Mouse (Mus musculus) kidney, embryonic 16.5 days (tissue): Measurements from ENCODE around the gene Avpi1. TPM values are rescaled to one million over a fixed set of nuclear protein-coding genes. Genes with fewer than 3 reads are reported as not detected.
"Not testable (repeated sequence)": the region's sequence is repeated elsewhere in the genome, so short reads cannot be mapped to it uniquely, and the experiment has no call there.

Source experiments
- ATAC-seq: fragments of 200-750 bp; cut with Nextera tagmentation; 2 replicates; pipeline ENCODE4 v1.8.0; 2017; ENCODE audit warnings: moderate TSS enrichment; ENCODE audit not compliant: low FRiP score, low TSS enrichment
- H3K27ac ChIP-seq: fragments of 300-500 bp; sonication (generic); 2 replicates; pipeline ENCODE4 v1.5.1; 2014; ENCODE audit warnings: low read length
- H3K27me3 ChIP-seq: fragments of 300-500 bp; sonication (generic); 2 replicates; pipeline ENCODE4 v1.6.1; 2014; ENCODE audit warnings: low read length, control low read depth, mixed read lengths; ENCODE audit not compliant: insufficient read depth
- H3K36me3 ChIP-seq: fragments of 300-500 bp; sonication (generic); 2 replicates; pipeline ENCODE4 v1.6.1; 2014; ENCODE audit warnings: low read length, control low read depth, mixed read lengths; ENCODE audit not compliant: insufficient read depth
- H3K4me1 ChIP-seq: fragments of 300-500 bp; sonication (generic); 2 replicates; pipeline ENCODE4 v1.6.1; 2014; ENCODE audit warnings: low read length, control low read depth, mixed read lengths; ENCODE audit not compliant: insufficient read depth
- H3K4me2 ChIP-seq: fragments of 300-500 bp; sonication (generic); replicated peaks from 2 replicates; pipeline ENCODE4 v1.6.1; 2014; ENCODE audit warnings: low read depth, low read length
- H3K4me3 ChIP-seq: fragments of 300-500 bp; sonication (generic); 2 replicates; pipeline ENCODE4 v1.5.1; 2014; ENCODE audit warnings: mild to moderate bottlenecking, low read length
- H3K9ac ChIP-seq: fragments of 300-500 bp; sonication (generic); replicated peaks from 2 replicates; pipeline ENCODE4 v1.6.1; 2014; ENCODE audit warnings: low read length
- H3K9me3 ChIP-seq: fragments of 300-500 bp; sonication (generic); 2 replicates; pipeline ENCODE4 v1.6.1; 2016; ENCODE audit warnings: low read length, control low read depth
- WGBS: fragments of 180-500 bp; shearing (Covaris S2); extraction: QIAGEN DNeasy Blood & Tissue Kit; methylation state at CpG from one replicate; pipeline ENCODE4 v1.1.7; 2014; 5-methylcytosine and 5-hydroxymethylcytosine counted together
- polyA plus RNA-seq: library from polyadenylated mRNA; unstranded; fragments of >200 nt; fragmentation: Nextera tagmentation; extraction: Ambion mirVana; gene quantifications from 2 replicates; pipeline ENCODE4 v1.2.1, GENCODE M21; 2015

Gene Avpi1
- polyA plus RNA-seq, 1 experiment from 2014 or later, result 30.7 TPM

GRCm38 (mm10) chr19:42089103-42089747 lies 39.6 kb downstream of the Avpi1 start:
- H3K27me3 ChIP-seq, result no peaks in the 10 kb centered on the region
- no peaks in the 10 kb centered on the region for H3K9me3 ChIP-seq
- H3K36me3 ChIP-seq, result 0 out of 2 replicates have a peak, but pooled peaks cover 1% of the 10 kb centered on the region
- peak overlapping the region; percentile 84 for H3K4me3 ChIP-seq
- ATAC-seq, result no peak
- peak overlapping the region; percentile 49 for H3K4me2 ChIP-seq
- peak overlapping the region; percentile 64 for H3K27ac ChIP-seq
- 17% methylated on average over 14 of the region's 14 CpGs for WGBS
- H3K4me1 ChIP-seq, result peaks cover 33% of the 10 kb centered on the region
- H3K9ac ChIP-seq, result peak overlapping the region; percentile 28; the same call in 1 of the 2 replicates

- Histone ChIP-seq H3K9ac (peak within 1 kb of the TSS; percentile 75), H3K36me3 (no peaks in the 10 kb centered on the region), H3K4me2 (peak within 1 kb of the TSS; percentile 79), H3K9me3 (no peaks in the 10 kb centered on the region), H3K4me3 (peak within 1 kb of the TSS; percentile 67), H3K27ac (peak within 1 kb of the TSS; percentile 43; the same call in 1 of the 2 replicates), H3K27me3 (no peaks in the 10 kb centered on the region), H3K4me1 (peaks cover 17% of the 10 kb centered on the region)
- under 1% methylated on average over 21 of the region's 21 CpGs for WGBS
- peak; percentile 76 for ATAC-seq
These were observed 42.7 kb downstream of the Avpi1 start, which contains the start of gene Morn4 for GRCm38 (mm10) chr19:42086166-42086565. TSS of gene Morn4 (minus strand) at chr19:42086357.

GRCm38 (mm10) chr19:42085690-42086089 lies 43.2 kb downstream of the Avpi1 start:
- 11% methylated on average over 10 of the region's 10 CpGs for WGBS
- no peak for ATAC-seq

GRCm38 (mm10) chr19:42081613-42082012 lies 47.2 kb downstream of the Avpi1 start:
- not testable (repeated sequence) for H3K36me3 ChIP-seq, H3K9me3 ChIP-seq, H3K27ac ChIP-seq, H3K4me3 ChIP-seq, H3K4me2 ChIP-seq, H3K9ac ChIP-seq, ATAC-seq, H3K27me3 ChIP-seq
- 88% methylated on average over 5 of the region's 5 CpGs for WGBS
- H3K4me1 ChIP-seq, result peaks cover 15% of the 10 kb centered on the region

More at GRCm38 (mm10) chr19:42085690-42086089, 43.2 kb downstream of the Avpi1 start:
- H3K4me3 ChIP-seq, result peak overlapping the region; percentile 67
- H3K27me3 ChIP-seq, result no peaks in the 10 kb centered on the region
- H3K9me3 ChIP-seq, result no peaks in the 10 kb centered on the region
- H3K4me1 ChIP-seq, result peaks cover 15% of the 10 kb centered on the region
- H3K9ac ChIP-seq, result peak overlapping the region; percentile 75
- no peaks in the 10 kb centered on the region for H3K36me3 ChIP-seq
- no peak overlapping the region for H3K27ac ChIP-seq
- H3K4me2 ChIP-seq, result peak overlapping the region; percentile 79

GRCm38 (mm10) chr19:42080469-42080868 lies 48.4 kb downstream of the Avpi1 start:
- ATAC-seq, result no peak
- Histone ChIP-seq H3K4me1 (peaks cover 8% of the 10 kb centered on the region), H3K9me3 (no peaks in the 10 kb centered on the region), H3K36me3 (peaks cover 5% of the 10 kb centered on the region; the same call in 1 of the 2 replicates), H3K9ac (no peak overlapping the region), H3K4me3 (no peak overlapping the region), H3K27ac (no peak overlapping the region), H3K4me2 (no peak overlapping the region), H3K27me3 (no peaks in the 10 kb centered on the region)
- WGBS, result 47% methylated on average over 11 of the region's 11 CpGs

- H3K36me3 ChIP-seq, result peaks cover 6% of the 10 kb centered on the region; the same call in 1 of the 2 replicates
- no peak overlapping the region for H3K4me2 ChIP-seq
- H3K9me3 ChIP-seq, result no peaks in the 10 kb centered on the region
- H3K27me3 ChIP-seq, result no peaks in the 10 kb centered on the region
- H3K27ac ChIP-seq, result no peak overlapping the region
- 58% methylated on average over 5 of the region's 5 CpGs for WGBS
- no peak overlapping the region for H3K9ac ChIP-seq
- H3K4me3 ChIP-seq, result no peak overlapping the region
- ATAC-seq, result no peak
- peaks cover 7% of the 10 kb centered on the region; the same call in 1 of the 2 replicates for H3K4me1 ChIP-seq
These were observed 48.9 kb downstream of the Avpi1 start for GRCm38 (mm10) chr19:42079950-42080349.

GRCm38 (mm10) chr19:42079006-42079405 lies 49.9 kb downstream of the Avpi1 start:
- no peaks in the 10 kb centered on the region for H3K27me3 ChIP-seq
- peaks cover 6% of the 10 kb centered on the region; the same call in 1 of the 2 replicates for H3K36me3 ChIP-seq
- H3K27ac ChIP-seq, result no peak overlapping the region
- H3K4me1 ChIP-seq, result peaks cover 7% of the 10 kb centered on the region; the same call in 1 of the 2 replicates
- no peak overlapping the region for H3K9ac ChIP-seq
- no peaks in the 10 kb centered on the region for H3K9me3 ChIP-seq
- no peak overlapping the region for H3K4me2 ChIP-seq
- no peak for ATAC-seq
- WGBS, result 95% methylated on average over 12 of the region's 12 CpGs
- H3K4me3 ChIP-seq, result no peak overlapping the region

GRCm38 (mm10) chr19:42078566-42078965 lies 50.3 kb downstream of the Avpi1 start:
- H3K27me3 ChIP-seq, result no peaks in the 10 kb centered on the region
- H3K36me3 ChIP-seq, result peaks cover 6% of the 10 kb centered on the region; the same call in 1 of the 2 replicates
- 94% methylated on average over 8 of the region's 8 CpGs for WGBS
- no peak overlapping the region for H3K27ac ChIP-seq
- no peak overlapping the region for H3K4me3 ChIP-seq
- H3K9ac ChIP-seq, result no peak overlapping the region
- peaks cover 7% of the 10 kb centered on the region; the same call in 1 of the 2 replicates for H3K4me1 ChIP-seq
- H3K9me3 ChIP-seq, result no peaks in the 10 kb centered on the region
- no peak overlapping the region for H3K4me2 ChIP-seq
- ATAC-seq, result no peak

- Histone ChIP-seq H3K27ac (no peak overlapping the region), H3K9ac (no peak overlapping the region), H3K36me3 (peaks cover 6% of the 10 kb centered on the region; the same call in 1 of the 2 replicates), H3K9me3 (no peaks in the 10 kb centered on the region), H3K4me3 (no peak overlapping the region), H3K4me1 (peaks cover 7% of the 10 kb centered on the region; the same call in 1 of the 2 replicates), H3K27me3 (no peaks in the 10 kb centered on the region), H3K4me2 (no peak overlapping the region)
- no peak for ATAC-seq
- WGBS, result 78% methylated on average over 16 of the region's 16 CpGs
These were observed 52.9 kb downstream of the Avpi1 start for GRCm38 (mm10) chr19:42075992-42076391.

- Histone ChIP-seq H3K27me3 (no peaks in the 10 kb centered on the region), H3K4me2 (no peak overlapping the region), H3K36me3 (peaks cover 6% of the 10 kb centered on the region; the same call in 1 of the 2 replicates), H3K9me3 (no peaks in the 10 kb centered on the region), H3K4me3 (no peak overlapping the region), H3K27ac (no peak overlapping the region), H3K9ac (no peak overlapping the region), H3K4me1 (peaks cover 6% of the 10 kb centered on the region; the same call in 1 of the 2 replicates)
- ATAC-seq, result no peak
- WGBS, result 81% methylated on average over 2 of the region's 2 CpGs
These were observed 53.8 kb downstream of the Avpi1 start for GRCm38 (mm10) chr19:42075051-42075450.
